Mouse (Mus musculus) heart, embryonic 10.5 days (tissue): ENCODE measurements around the gene Fbxw9. TPM values are rescaled to one million over a fixed set of nuclear protein-coding genes. Genes with fewer than 3 reads are reported as not detected.

Experiments
- DNase-seq: peaks from one replicate; pipeline ENCODE4 v3.0.0-alpha.2; 2017; ENCODE audit warnings: low spot score
- H3K27ac ChIP-seq: fragments of 300-500 bp; sonication (generic); 2 replicates; pipeline ENCODE4 v1.5.1; 2016; ENCODE audit warnings: mild to moderate bottlenecking
- H3K27me3 ChIP-seq: fragments of 300-500 bp; sonication (generic); 2 replicates; pipeline ENCODE4 v1.6.1; 2016; ENCODE audit warnings: mild to moderate bottlenecking; ENCODE audit not compliant: poor library complexity, insufficient read depth, severe bottlenecking
- H3K36me3 ChIP-seq: fragments of 300-500 bp; sonication (generic); 2 replicates; pipeline ENCODE4 v1.6.1; 2016; ENCODE audit warnings: mild to moderate bottlenecking, moderate library complexity
- H3K4me1 ChIP-seq: fragments of 300-500 bp; sonication (generic); 2 replicates; pipeline ENCODE4 v1.6.1; 2016; ENCODE audit warnings: mild to moderate bottlenecking
- H3K4me3 ChIP-seq: fragments of 300-500 bp; sonication (generic); 2 replicates; pipeline ENCODE4 v1.5.1; 2016; ENCODE audit warnings: mild to moderate bottlenecking, moderate library complexity
- H3K9me3 ChIP-seq: fragments of 300-500 bp; sonication (generic); 2 replicates; pipeline ENCODE4 v1.6.1; 2016; ENCODE audit warnings: mild to moderate bottlenecking, moderate library complexity
- WGBS: fragments of 180-500 bp; shearing (Covaris S2); methylation state at CpG from one replicate; pipeline ENCODE4 v1.1.7; 2016; 5-methylcytosine and 5-hydroxymethylcytosine counted together
- microRNA-seq: library from miRNA; unstranded; fragments of <30 nt; microRNA quantifications from one replicate; pipeline ENCODE4, GENCODE M21; 2017
- polyA plus RNA-seq: library from polyadenylated mRNA; unstranded; fragments of >200 nt; fragmentation: Nextera tagmentation; extraction: Ambion mirVana; gene quantifications from 2 replicates; pipeline ENCODE4 v1.2.1, GENCODE M21; 2016

Fbxw9 gene
- polyA plus RNA-seq, 1 experiment from 2014 or later, result 21.0 TPM

DNA sequence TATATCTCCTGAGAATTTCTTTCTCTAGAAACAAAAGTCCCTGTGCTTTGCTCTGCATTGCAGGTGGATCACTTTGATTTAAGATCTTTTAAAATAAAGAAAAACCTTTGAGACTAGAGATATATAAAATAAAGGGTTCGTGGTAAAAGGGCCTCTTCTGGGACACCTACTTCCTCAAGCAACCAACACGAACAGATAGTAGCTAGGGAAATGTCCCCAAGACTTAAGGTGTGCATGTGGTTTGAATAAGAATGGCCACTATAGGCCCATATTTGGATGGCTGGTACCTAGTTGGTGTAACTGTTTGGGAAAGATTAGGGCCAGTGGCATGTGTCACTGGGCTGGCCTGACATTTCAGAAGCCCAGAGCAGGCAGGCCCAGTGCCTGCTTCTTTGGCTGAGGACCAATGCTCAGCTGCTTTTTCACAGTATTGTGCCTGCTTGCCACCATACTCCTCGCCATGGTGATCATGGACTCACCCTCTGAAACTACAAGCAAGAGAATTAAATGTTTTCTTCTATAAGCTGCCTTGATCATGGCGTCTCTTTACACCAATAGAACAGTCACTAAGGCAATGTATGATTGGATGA is 40.3 kb downstream of the Fbxw9 start:
- H3K36me3 ChIP-seq, result peaks cover 33% of the 10 kb centered on the region
- H3K4me1 ChIP-seq, result no peaks in the 10 kb centered on the region
- no peak overlapping the region for H3K27ac ChIP-seq
- peak; percentile 68 for DNase-seq
- H3K4me3 ChIP-seq, result no peak overlapping the region
- WGBS, result 73% methylated on average over 4 of the region's 4 CpGs
- no peaks in the 10 kb centered on the region for H3K9me3 ChIP-seq
- H3K27me3 ChIP-seq, result no peaks in the 10 kb centered on the region

DNA sequence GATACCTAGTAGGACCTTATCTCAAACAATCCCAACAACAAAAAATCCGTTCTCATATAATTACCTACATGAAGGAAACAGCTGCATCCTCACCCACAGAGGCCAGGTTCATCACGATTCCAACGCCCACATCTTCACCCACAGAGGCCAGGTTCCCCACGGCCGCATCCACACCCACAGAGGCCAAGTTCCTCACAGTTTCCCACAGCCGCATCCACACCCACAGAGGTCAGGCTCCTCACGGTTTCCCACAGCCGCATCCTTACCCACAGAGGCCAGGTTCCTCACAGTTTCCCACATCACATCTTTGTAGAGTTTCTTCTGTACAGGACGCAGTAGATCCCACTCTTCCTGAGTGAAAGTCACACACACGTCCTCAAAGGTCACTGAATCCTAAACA is 53.4 kb downstream of the Fbxw9 start:
- Histone ChIP-seq H3K4me1 (no peaks in the 10 kb centered on the region), H3K27me3 (no peaks in the 10 kb centered on the region), H3K9me3 (no peaks in the 10 kb centered on the region), H3K27ac (no peak overlapping the region), H3K4me3 (no peak overlapping the region), H3K36me3 (peaks cover 23% of the 10 kb centered on the region)
- 91% methylated on average over 10 of the region's 10 CpGs for WGBS
- peak; percentile 54 for DNase-seq

DNA sequence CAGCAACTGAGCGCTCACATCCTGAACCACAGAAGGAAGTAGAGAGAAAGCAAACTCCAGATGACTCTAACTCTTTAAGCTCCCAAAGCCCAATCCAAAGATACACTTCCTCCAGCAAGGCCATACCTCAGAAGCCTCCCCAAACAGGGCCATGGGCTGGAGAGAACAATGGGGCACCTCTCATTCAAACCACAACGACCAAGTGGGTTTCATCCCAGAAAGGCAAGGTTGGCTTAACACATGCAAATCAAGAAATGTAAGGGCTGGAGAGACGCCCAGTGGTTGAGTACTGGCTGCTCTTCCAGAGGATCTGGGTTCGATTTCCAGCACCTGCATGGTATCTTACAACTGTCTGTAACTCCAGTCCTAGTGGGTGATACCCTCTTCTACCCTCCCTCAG is 55.6 kb downstream of the Fbxw9 start:
- Histone ChIP-seq H3K27me3 (no peaks in the 10 kb centered on the region), H3K27ac (no peak overlapping the region), H3K36me3 (peaks cover 12% of the 10 kb centered on the region), H3K9me3 (no peaks in the 10 kb centered on the region), H3K4me1 (no peaks in the 10 kb centered on the region), H3K4me3 (no peak overlapping the region)
- peak; percentile 13 for DNase-seq
- 73% methylated on average over 4 of the region's 4 CpGs for WGBS

Small RNAs within 50 kb of the gene (microRNA-seq; reads per million reads assigned to microRNA genes)
- 6.6 reads per million, percentile 20 among the genes with 10 or more reads in this experiment for gene Gm23388
- gene Mir7070, result 3.8 reads per million, percentile 10 among the genes with 10 or more reads in this experiment

Other genes starting within 250 kb of the Fbxw9 start
- gene Dand5, start 237.2 kb upstream of the Fbxw9 start, polyA plus RNA-seq, result 5.3 TPM in 2 replicates
- gene Gadd45gip1, start 228.5 kb upstream of the Fbxw9 start, polyA plus RNA-seq, result 57.3 and 60.5 TPM in 2 replicates
- gene Rad23a, start 219.4 kb upstream of the Fbxw9 start, polyA plus RNA-seq, result 137 and 154 TPM in 2 replicates
- 881 and 1,047 TPM in 2 replicates for gene Calr, start 213.1 kb upstream of the Fbxw9 start, polyA plus RNA-seq
- gene Farsa, start 203.1 kb upstream of the Fbxw9 start, polyA plus RNA-seq, result 80.8 and 108 TPM in 2 replicates
- gene Syce2, start 187.9 kb upstream of the Fbxw9 start, polyA plus RNA-seq, result 51.7 and 64.6 TPM in 2 replicates
- 43.8 and 45.3 TPM in 2 replicates for gene Gcdh, start 166.1 kb upstream of the Fbxw9 start, polyA plus RNA-seq
- gene Klf1, start 158.1 kb upstream of the Fbxw9 start, polyA plus RNA-seq, result 54.2 and 54.3 TPM in 2 replicates
- gene Dnase2a, start 151.5 kb upstream of the Fbxw9 start, polyA plus RNA-seq, result 3.2 and 3.8 TPM in 2 replicates
- gene Mast1, start 122.7 kb upstream of the Fbxw9 start, polyA plus RNA-seq, result 0.09 and 0.16 TPM in 2 replicates
- 0.21 and 0.34 TPM in 2 replicates for gene Rtbdn, start 113.1 kb upstream of the Fbxw9 start, polyA plus RNA-seq
- not detected in 2 replicates for gene Gm49661, start 90.6 kb upstream of the Fbxw9 start, polyA plus RNA-seq
- gene Prdx2, start 90.5 kb upstream of the Fbxw9 start, polyA plus RNA-seq, result 810 and 835 TPM in 2 replicates
- 104 and 119 TPM in 2 replicates for gene Rnaseh2a, start 90.3 kb upstream of the Fbxw9 start, polyA plus RNA-seq
- 9.5 and 11.4 TPM in 2 replicates for gene Junb, start 81.3 kb upstream of the Fbxw9 start, polyA plus RNA-seq
- 8.4 and 14.7 TPM in 2 replicates for gene Hook2, start 69.5 kb upstream of the Fbxw9 start, polyA plus RNA-seq
- gene Best2, start 45.5 kb upstream of the Fbxw9 start, polyA plus RNA-seq, result not detected in 2 replicates
- gene Asna1, start 34.8 kb upstream of the Fbxw9 start, polyA plus RNA-seq, result 149 and 157 TPM in 2 replicates
- gene Trir, start 33.2 kb upstream of the Fbxw9 start, polyA plus RNA-seq, result 85.6 and 133 TPM in 2 replicates
- gene Tnpo2, start 23.1 kb upstream of the Fbxw9 start, polyA plus RNA-seq, result 27.2 and 28.4 TPM in 2 replicates
- gene Gm5741, start 7.9 kb downstream of the Fbxw9 start, polyA plus RNA-seq, result 0.51 and 0.57 TPM in 2 replicates
- gene Dhps, start 11.7 kb downstream of the Fbxw9 start, polyA plus RNA-seq, result 54.0 and 72.3 TPM in 2 replicates
- 97.0 and 105 TPM in 2 replicates for gene Wdr83os, start 20.7 kb downstream of the Fbxw9 start, polyA plus RNA-seq
- 41.2 and 47.9 TPM in 2 replicates for gene Wdr83, start 21.3 kb downstream of the Fbxw9 start, polyA plus RNA-seq
- gene Man2b1, start 23.2 kb downstream of the Fbxw9 start, polyA plus RNA-seq, result 27.2 and 30.7 TPM in 2 replicates
- gene Zfp791, start 63.0 kb downstream of the Fbxw9 start, polyA plus RNA-seq, result 0.84 and 1.00 TPM in 2 replicates
- not detected in 2 replicates for gene Cks1brt, start 91.9 kb downstream of the Fbxw9 start, polyA plus RNA-seq
- not detected in 2 replicates for gene Olfr371, start 165.9 kb downstream of the Fbxw9 start, polyA plus RNA-seq
- gene Orc6, start 239.6 kb downstream of the Fbxw9 start, polyA plus RNA-seq, result 89.3 and 122 TPM in 2 replicates
- gene Vps35, start 239.7 kb downstream of the Fbxw9 start, polyA plus RNA-seq, result 124 and 136 TPM in 2 replicates